Mouse (Mus musculus) heart, embryonic 15.5 days (tissue): ENCODE results near the gene Tmem170. TPM values are rescaled to one million over a fixed set of nuclear protein-coding genes. Genes with fewer than 3 reads are reported as not detected.

Source experiments
- ATAC-seq: fragments of 200-750 bp; cut with Nextera tagmentation; replicated peaks from 2 replicates; pipeline ENCODE4 v1.8.0; 2017; ENCODE audit warnings: low read depth, moderate TSS enrichment; ENCODE audit not compliant: insufficient number of reproducible peaks, insufficient read depth, low FRiP score
- H3K27ac ChIP-seq: fragments of 300-500 bp; sonication (generic); 2 replicates; pipeline ENCODE4 v1.5.1; 2015; ENCODE audit warnings: mild to moderate bottlenecking, inconsistent platforms
- H3K27me3 ChIP-seq: fragments of 300-500 bp; sonication (generic); 2 replicates; pipeline ENCODE4 v1.6.1; 2015; ENCODE audit warnings: inconsistent platforms
- H3K36me3 ChIP-seq: fragments of 300-500 bp; sonication (generic); 2 replicates; pipeline ENCODE4 v1.6.1; 2015; ENCODE audit warnings: mild to moderate bottlenecking, inconsistent platforms
- H3K4me1 ChIP-seq: fragments of 300-500 bp; sonication (generic); replicated peaks from 2 replicates; pipeline ENCODE4 v1.6.1; 2015; ENCODE audit warnings: inconsistent platforms
- H3K4me2 ChIP-seq: fragments of 300-500 bp; sonication (generic); 2 replicates; pipeline ENCODE4 v1.6.1; 2015; ENCODE audit warnings: inconsistent platforms, mild to moderate bottlenecking, moderate library complexity
- H3K4me3 ChIP-seq: fragments of 300-500 bp; sonication (generic); 2 replicates; pipeline ENCODE4 v1.5.1; 2015; ENCODE audit warnings: mild to moderate bottlenecking, inconsistent platforms
- H3K9ac ChIP-seq: fragments of 300-500 bp; sonication (generic); 2 replicates; pipeline ENCODE4 v1.6.1; 2015; ENCODE audit warnings: mild to moderate bottlenecking, inconsistent platforms
- H3K9me3 ChIP-seq: fragments of 300-500 bp; sonication (generic); replicated peaks from 2 replicates; pipeline ENCODE4 v1.6.1; 2016; ENCODE audit warnings: inconsistent platforms
- WGBS: fragments of 180-500 bp; shearing (Covaris S2); methylation state at CpG from one replicate; pipeline ENCODE4 v1.1.7; 2015; ENCODE audit warnings: mixed read lengths; 5-methylcytosine and 5-hydroxymethylcytosine counted together
- polyA plus RNA-seq: library from polyadenylated mRNA; unstranded; fragments of >200 nt; fragmentation: Nextera tagmentation; extraction: Ambion mirVana; gene quantifications from 2 replicates; pipeline ENCODE4 v1.2.1, GENCODE M21; 2015

The Tmem170 gene
- 3.8 and 4.4 TPM in 2 replicates for polyA plus RNA-seq

- peak; percentile 97 for ATAC-seq
- no peaks in the 10 kb centered on the region for H3K27me3 ChIP-seq
- H3K4me1 ChIP-seq: 0 out of 2 replicates have a peak, but pooled peaks cover 3% of the 10 kb centered on the region
Measured at GRCm38 (mm10) chr8:111876355-111876948, at the start of gene Tmem170. Gene Tmem170 (minus strand): TSS chr8:111876750.

DNA sequence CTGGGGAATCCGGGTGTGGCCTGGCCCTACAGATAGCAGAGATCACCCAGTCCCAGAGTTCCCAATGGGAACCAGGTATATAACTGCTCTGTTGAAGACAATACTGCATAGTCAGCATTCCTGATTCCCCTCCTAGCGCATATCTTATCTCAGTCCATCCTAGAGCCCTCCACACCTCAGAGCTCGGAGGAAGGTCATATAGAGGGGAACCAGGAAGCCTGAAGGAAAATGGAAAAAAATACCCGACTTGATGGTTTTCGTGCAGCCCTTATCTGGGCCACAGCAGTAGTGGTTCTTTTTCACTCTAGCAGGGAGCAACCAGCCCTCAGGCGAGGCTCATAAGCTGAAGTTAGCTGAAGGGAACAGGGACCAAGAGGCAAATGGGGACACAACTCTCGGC, 48.4 kb upstream of the Tmem170 start:
- Histone ChIP-seq H3K4me3 (no peak overlapping the region), H3K4me2 (no peak overlapping the region), H3K9me3 (no peaks in the 10 kb centered on the region), H3K36me3 (no peaks in the 10 kb centered on the region), H3K27ac (no peak overlapping the region), H3K27me3 (no peaks in the 10 kb centered on the region), H3K9ac (no peak overlapping the region), H3K4me1 (peaks cover 6% of the 10 kb centered on the region; the same call in 1 of the 2 replicates)
- ATAC-seq: no peak
- WGBS: 33% methylated on average over 7 of the region's 7 CpGs

More at GRCm38 (mm10) chr8:111876355-111876948, at the start of gene Tmem170:
- WGBS: under 1% methylated on average over 45 of the region's 53 CpGs
- Histone ChIP-seq H3K36me3 (no peaks in the 10 kb centered on the region), H3K4me2 (peak within 1 kb of the TSS; percentile 83), H3K4me3 (peak within 1 kb of the TSS; percentile 90), H3K9me3 (no peaks in the 10 kb centered on the region), H3K9ac (peak within 1 kb of the TSS; percentile 76), H3K27ac (peak within 1 kb of the TSS; percentile 87)

GRCm38 (mm10) chr8:111923383-111923804, 46.8 kb upstream of the Tmem170 start:
- H3K27me3 ChIP-seq: no peaks in the 10 kb centered on the region
- WGBS: 17% methylated on average over 10 of the region's 10 CpGs
- peak overlapping the region; percentile 37; the same call in 1 of the 2 replicates for H3K4me2 ChIP-seq
- peaks cover 6% of the 10 kb centered on the region; the same call in 1 of the 2 replicates for H3K4me1 ChIP-seq
- H3K36me3 ChIP-seq: no peaks in the 10 kb centered on the region
- no peak overlapping the region for H3K27ac ChIP-seq
- H3K9ac ChIP-seq: no peak overlapping the region
- H3K9me3 ChIP-seq: no peaks in the 10 kb centered on the region
- ATAC-seq: no peak
- H3K4me3 ChIP-seq: no peak overlapping the region

GRCm38 (mm10) chr8:111920971-111921370, 44.4 kb upstream of the Tmem170 start:
- no peak for ATAC-seq
- no peak overlapping the region for H3K27ac ChIP-seq
- H3K9me3 ChIP-seq: no peaks in the 10 kb centered on the region
- 72% methylated on average over 4 of the region's 4 CpGs for WGBS
- no peak overlapping the region for H3K9ac ChIP-seq
- no peak overlapping the region for H3K4me2 ChIP-seq
- H3K27me3 ChIP-seq: no peaks in the 10 kb centered on the region
- H3K36me3 ChIP-seq: no peaks in the 10 kb centered on the region
- H3K4me3 ChIP-seq: no peak overlapping the region
- H3K4me1 ChIP-seq: peaks cover 6% of the 10 kb centered on the region; the same call in 1 of the 2 replicates

- no peak for ATAC-seq
- H3K4me3 ChIP-seq: no peak overlapping the region
- H3K4me2 ChIP-seq: no peak overlapping the region
- no peaks in the 10 kb centered on the region for H3K27me3 ChIP-seq
- no peak overlapping the region for H3K27ac ChIP-seq
- WGBS: 82% methylated on average over 2 of the region's 2 CpGs
- H3K9me3 ChIP-seq: no peaks in the 10 kb centered on the region
- no peak overlapping the region for H3K9ac ChIP-seq
- H3K4me1 ChIP-seq: peaks cover 3% of the 10 kb centered on the region; the same call in 1 of the 2 replicates
- H3K36me3 ChIP-seq: no peaks in the 10 kb centered on the region
Measured at GRCm38 (mm10) chr8:111919663-111920062, 43.1 kb upstream of the Tmem170 start.

GRCm38 (mm10) chr8:111912860-111913432, 36.4 kb upstream of the Tmem170 start:
- Histone ChIP-seq H3K27me3 (peaks cover 36% of the 10 kb centered on the region), H3K4me3 (no peak overlapping the region), H3K27ac (no peak overlapping the region), H3K9me3 (no peaks in the 10 kb centered on the region), H3K9ac (no peak overlapping the region), H3K4me2 (no peak overlapping the region), H3K4me1 (peaks cover 13% of the 10 kb centered on the region), H3K36me3 (no peaks in the 10 kb centered on the region)
- WGBS: 38% methylated on average over 12 of the region's 12 CpGs
- peak; percentile 40 for ATAC-seq

GRCm38 (mm10) chr8:111911572-111911971, 35.0 kb upstream of the Tmem170 start:
- H3K4me2 ChIP-seq: no peak overlapping the region
- WGBS: 54% methylated on average over 7 of the region's 7 CpGs
- no peak for ATAC-seq
- peaks cover 13% of the 10 kb centered on the region for H3K4me1 ChIP-seq
- H3K27me3 ChIP-seq: peaks cover 36% of the 10 kb centered on the region
- no peak overlapping the region for H3K9ac ChIP-seq
- H3K27ac ChIP-seq: no peak overlapping the region
- no peak overlapping the region for H3K4me3 ChIP-seq
- H3K36me3 ChIP-seq: no peaks in the 10 kb centered on the region
- no peaks in the 10 kb centered on the region for H3K9me3 ChIP-seq

GRCm38 (mm10) chr8:111909621-111910450, 33.3 kb upstream of the Tmem170 start, which contains the start of gene Chst5:
Gene Chst5 (minus strand): TSS chr8:111910447.
- Histone ChIP-seq H3K4me2 (peak within 1 kb of the TSS; percentile 63), H3K4me3 (peak within 1 kb of the TSS; percentile 40), H3K9ac (peak within 1 kb of the TSS; percentile 20; the same call in 1 of the 2 replicates), H3K36me3 (no peaks in the 10 kb centered on the region), H3K9me3 (no peaks in the 10 kb centered on the region), H3K27me3 (peaks cover 36% of the 10 kb centered on the region), H3K27ac (no peak within 1 kb of the TSS), H3K4me1 (peaks cover 13% of the 10 kb centered on the region)
- no peak for ATAC-seq
- 8% methylated on average over 47 of the region's 47 CpGs for WGBS

DNA sequence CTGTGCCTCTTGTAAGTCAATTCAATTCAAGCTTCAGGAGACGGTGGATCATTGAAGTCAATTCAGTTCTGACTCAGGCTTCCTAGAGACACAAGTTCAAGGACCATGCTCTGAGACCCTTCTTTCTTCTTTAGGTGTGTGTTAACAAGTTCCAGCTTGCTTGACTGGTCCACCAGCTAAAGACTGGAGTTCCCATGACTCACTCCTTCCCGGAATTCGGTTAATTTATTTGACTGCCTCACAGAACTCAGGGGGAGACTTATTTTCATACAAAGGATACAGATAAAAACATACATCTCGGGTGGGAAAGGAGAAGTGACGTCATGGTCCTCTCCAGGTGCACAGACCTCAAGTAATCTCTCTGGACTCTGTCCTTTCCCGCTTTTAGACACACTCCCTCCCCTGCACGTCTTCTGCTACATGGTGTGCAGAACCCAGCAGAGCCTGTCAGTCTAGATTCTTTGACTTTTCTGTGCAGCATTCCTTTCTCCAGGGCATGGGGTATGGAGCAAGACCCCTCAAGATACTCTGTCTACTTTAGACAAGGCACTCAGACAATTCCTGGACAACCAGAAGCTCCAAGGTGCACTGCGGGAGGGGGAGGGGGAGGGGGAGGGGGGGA, 29.1 kb upstream of the Tmem170 start:
- no peak for ATAC-seq
- no peak overlapping the region for H3K4me2 ChIP-seq
- H3K27ac ChIP-seq: no peak overlapping the region
- H3K9me3 ChIP-seq: no peaks in the 10 kb centered on the region
- H3K9ac ChIP-seq: no peak overlapping the region
- H3K36me3 ChIP-seq: no peaks in the 10 kb centered on the region
- H3K4me3 ChIP-seq: no peak overlapping the region
- WGBS: 40% methylated on average over 8 of the region's 8 CpGs
- peaks cover 17% of the 10 kb centered on the region for H3K27me3 ChIP-seq
- peaks cover 10% of the 10 kb centered on the region for H3K4me1 ChIP-seq

DNA sequence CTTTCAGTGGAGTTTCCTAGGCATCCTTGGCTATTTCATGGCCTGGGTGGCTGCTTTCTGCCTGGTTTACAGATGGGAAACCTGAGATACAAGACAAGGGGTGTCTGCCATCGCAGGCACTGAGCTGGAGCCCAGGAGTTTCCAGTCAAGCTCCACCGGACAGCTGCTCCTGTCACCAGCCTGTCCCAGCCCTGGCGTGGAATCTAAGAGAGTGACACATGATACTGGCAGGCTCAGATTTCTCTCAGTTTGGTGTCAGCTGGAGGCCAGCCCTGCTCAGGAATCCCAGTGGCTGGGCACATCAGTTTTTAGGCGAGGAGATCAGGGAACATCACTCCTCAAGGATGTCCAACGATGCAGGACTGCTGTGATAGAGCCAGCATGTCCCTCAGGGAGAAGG, 25.5 kb upstream of the Tmem170 start:
- WGBS: 10% methylated on average over 5 of the region's 5 CpGs
- 0 out of 2 replicates have a peak, but pooled peaks cover 3% of the 10 kb centered on the region for H3K4me1 ChIP-seq
- no peak overlapping the region for H3K4me3 ChIP-seq
- H3K36me3 ChIP-seq: no peaks in the 10 kb centered on the region
- no peak overlapping the region for H3K27ac ChIP-seq
- H3K4me2 ChIP-seq: no peak overlapping the region
- no peak; the same call in 1 of the 2 replicates for ATAC-seq
- H3K9ac ChIP-seq: no peak overlapping the region
- no peaks in the 10 kb centered on the region for H3K27me3 ChIP-seq
- no peaks in the 10 kb centered on the region for H3K9me3 ChIP-seq

GRCm38 (mm10) chr8:111898586-111898985, 22.0 kb upstream of the Tmem170 start:
- no peaks in the 10 kb centered on the region for H3K9me3 ChIP-seq
- no peak for ATAC-seq
- WGBS: 40% methylated on average over 10 of the region's 10 CpGs
- H3K9ac ChIP-seq: no peak overlapping the region
- H3K27me3 ChIP-seq: no peaks in the 10 kb centered on the region
- H3K4me2 ChIP-seq: no peak overlapping the region
- 0 out of 2 replicates have a peak, but pooled peaks cover 3% of the 10 kb centered on the region for H3K4me1 ChIP-seq
- no peak overlapping the region for H3K4me3 ChIP-seq
- H3K27ac ChIP-seq: no peak overlapping the region
- H3K36me3 ChIP-seq: no peaks in the 10 kb centered on the region
